In genomic region chr11:120347301-120347700, GRCm38 (mm10) we compare ENCODE assay signal across 8 mouse cellular contexts. TPM values are rescaled to one million over a fixed set of nuclear protein-coding genes. Genes with fewer than 3 reads are reported as not detected.
DNase-seq lines count a peak whose midpoint lies in the region; ATAC-seq and TF ChIP-seq lines count a peak whose summit lies in the region.

No protein-coding gene starts in this region.

- H3K4me2 ChIP-seq in heart, embryonic 16.5 days (ENCODE audit: low read depth, low read length): peak overlapping the region; percentile 67

- H3K27ac ChIP-seq in heart, embryonic 16.5 days (ENCODE audit: low read length): peak overlapping the region; percentile 100
- H3K27ac ChIP-seq in small intestine, adult 2 months (ENCODE audit: insufficient read depth, low read depth, low read length): peak overlapping the region; percentile 98

- H3K36me3 ChIP-seq in heart, embryonic 16.5 days (ENCODE audit: control insufficient read depth, insufficient read depth): peaks cover 10% of the 10 kb centered on the region
- peaks cover 21% of the 10 kb centered on the region for H3K36me3 ChIP-seq in small intestine, adult 2 months (ENCODE audit: control insufficient read depth, insufficient read depth, low read length)

- H3K4me3 ChIP-seq in heart, embryonic 16.5 days (ENCODE audit: low read length): peak overlapping the region; percentile 98
- H3K4me3 ChIP-seq in small intestine, adult 2 months (ENCODE audit: low read depth, low read length): peak overlapping the region; percentile 94

- H3K4me1 ChIP-seq in heart, embryonic 16.5 days (ENCODE audit: control insufficient read depth, insufficient read depth, low read length): peaks cover 18% of the 10 kb centered on the region
- H3K4me1 ChIP-seq in small intestine, adult 2 months (ENCODE audit: control insufficient read depth, insufficient read depth, insufficient read length, low read length): peaks cover 15% of the 10 kb centered on the region

- DNase-seq in frontal cortex, postnatal 25 days (ENCODE audit: low spot score in 2 of 2): peak; percentile 5 to 6
- peak; percentile 35 for DNase-seq in A20 (ENCODE audit: low read depth, low spot score)
- peak; percentile 5 to 18 for DNase-seq in cerebellum, postnatal 4 days (ENCODE audit: low spot score in 2 of 2)
- peak; percentile 36 for DNase-seq in liver

- TF ChIP-seq CTCF in small intestine, adult 2 months (IDR thresholded peaks at IDR 0.05; ENCODE audit: extremely low read depth, insufficient read length, insufficient replicate concordance, low read depth, low read length): no peak

- ATAC-seq in frontal cortex, adult (ENCODE audit: low TSS enrichment): no peak
- ATAC-seq in heart, embryonic 16.5 days (replicated peaks; ENCODE audit: extremely low read depth, insufficient read depth, low FRiP score): no peak
- no peak for ATAC-seq in megakaryocyte-erythroid progenitor cell, adult 5-6 weeks (replicated peaks; ENCODE audit: low FRiP score, low TSS enrichment, poor library complexity, severe bottlenecking)

- TF ChIP-seq POLR2A in small intestine, adult 2 months (IDR thresholded peaks at IDR 0.05; ENCODE audit: low read depth, low read length): no peak

- H3K9me3 ChIP-seq in heart, embryonic 16.5 days (replicated peaks; ENCODE audit: control insufficient read depth, low read length): no peaks in the 10 kb centered on the region

- 2% methylated on average over 10 of the region's 10 CpGs for WGBS in heart, embryonic 16.5 days
- WGBS in small intestine, adult 2 months: under 1% methylated on average over 10 of the region's 10 CpGs

- no peaks in the 10 kb centered on the region for H3K27me3 ChIP-seq in heart, embryonic 16.5 days (ENCODE audit: control insufficient read depth, insufficient read depth, low read length)
- no peaks in the 10 kb centered on the region for H3K27me3 ChIP-seq in small intestine, adult 2 months (ENCODE audit: control insufficient read depth, insufficient read depth, low read length)

- peak overlapping the region; percentile 100 for H3K9ac ChIP-seq in heart, embryonic 16.5 days (ENCODE audit: low read length)

RNA-seq across cellular contexts. Expression of gene Actg1, which starts 1.0 kb away (rescaled TPM):
- polyA plus RNA-seq in heart, embryonic 16.5 days (2015; fragmentation: Nextera tagmentation; extraction: Ambion mirVana): 1,134 and 1,179 TPM in 2 replicates
- 927 and 1,318 TPM in 2 replicates for polyA plus RNA-seq in small intestine, adult 2 months (2012; rRNA removed)
- 774 and 823 TPM in 2 replicates for total RNA-seq in megakaryocyte-erythroid progenitor cell, adult 5-6 weeks (2014; fragmentation: Nextera tagmentation)
- total RNA-seq in megakaryocyte-erythroid progenitor cell, adult 5-6 weeks (2017): 492 and 662 TPM in 2 replicates

RNA-seq across cellular contexts. Expression of gene Fscn2, which starts 14.0 kb away (rescaled TPM):
- 0.71 and 0.91 TPM in 2 replicates for polyA plus RNA-seq in heart, embryonic 16.5 days (2015; fragmentation: Nextera tagmentation; extraction: Ambion mirVana)
- polyA plus RNA-seq in small intestine, adult 2 months (2012; rRNA removed): not detected in 2 replicates
- total RNA-seq in megakaryocyte-erythroid progenitor cell, adult 5-6 weeks (2014; fragmentation: Nextera tagmentation): not detected in 2 replicates
- not detected in 2 replicates for total RNA-seq in megakaryocyte-erythroid progenitor cell, adult 5-6 weeks (2017)

RNA-seq across cellular contexts. Expression of gene Faap100, which starts 31.3 kb away (rescaled TPM):
- polyA plus RNA-seq in heart, embryonic 16.5 days (2015; fragmentation: Nextera tagmentation; extraction: Ambion mirVana): 28.8 and 37.3 TPM in 2 replicates
- 32.0 and 49.2 TPM in 2 replicates for polyA plus RNA-seq in small intestine, adult 2 months (2012; rRNA removed)
- total RNA-seq in megakaryocyte-erythroid progenitor cell, adult 5-6 weeks (2014; fragmentation: Nextera tagmentation): 31.0 and 34.7 TPM in 2 replicates
- total RNA-seq in megakaryocyte-erythroid progenitor cell, adult 5-6 weeks (2017): 11.3 and 11.6 TPM in 2 replicates
